Mouse (Mus musculus) midbrain, embryonic 16.5 days (tissue): ENCODE data around the gene Fnip2. TPM values are rescaled to one million over a fixed set of nuclear protein-coding genes. Genes with fewer than 3 reads are reported as not detected.

Source experiments
- ATAC-seq: fragments of 200-750 bp; cut with Nextera tagmentation; 2 replicates; pipeline ENCODE4 v1.8.0; 2017; ENCODE audit warnings: moderate TSS enrichment
- H3K27ac ChIP-seq: fragments of 300-500 bp; sonication (generic); 2 replicates; pipeline ENCODE4 v1.5.1; 2014; ENCODE audit warnings: mild to moderate bottlenecking, low read length, mixed read lengths
- H3K27me3 ChIP-seq: fragments of 300-500 bp; sonication (generic); 2 replicates; pipeline ENCODE4 v1.6.1; 2014; ENCODE audit warnings: low read depth, low read length, mixed read lengths; ENCODE audit not compliant: control insufficient read depth, insufficient read depth
- H3K36me3 ChIP-seq: fragments of 300-500 bp; sonication (generic); 2 replicates; pipeline ENCODE4 v1.6.1; 2014; ENCODE audit warnings: mild to moderate bottlenecking, low read length, moderate library complexity, mixed read lengths; ENCODE audit not compliant: control insufficient read depth, insufficient read depth
- H3K4me1 ChIP-seq: fragments of 300-500 bp; sonication (generic); 2 replicates; pipeline ENCODE4 v1.6.1; 2014; ENCODE audit warnings: mild to moderate bottlenecking, low read length, mixed read lengths; ENCODE audit not compliant: control insufficient read depth, insufficient read depth
- H3K4me2 ChIP-seq: fragments of 300-500 bp; sonication (generic); 2 replicates; pipeline ENCODE4 v1.6.1; 2014; ENCODE audit warnings: mild to moderate bottlenecking, low read length, mixed read lengths
- H3K4me3 ChIP-seq: fragments of 300-500 bp; sonication (generic); 2 replicates; pipeline ENCODE4 v1.5.1; 2014; ENCODE audit warnings: low read depth, mild to moderate bottlenecking, low read length, moderate library complexity, mixed read lengths
- H3K9ac ChIP-seq: fragments of 300-500 bp; sonication (generic); 2 replicates; pipeline ENCODE4 v1.6.1; 2014; ENCODE audit warnings: low read depth, low read length, mixed read lengths
- H3K9me3 ChIP-seq: fragments of 300-500 bp; sonication (generic); replicated peaks from 2 replicates; pipeline ENCODE4 v1.6.1; 2014; ENCODE audit warnings: mild to moderate bottlenecking, low read length, mixed read lengths; ENCODE audit not compliant: control insufficient read depth, poor library complexity, severe bottlenecking
- WGBS: fragments of 180-500 bp; shearing (Covaris S2); extraction: QIAGEN DNeasy Blood & Tissue Kit; methylation state at CpG from one replicate; pipeline ENCODE4 v1.1.7; 2014; 5-methylcytosine and 5-hydroxymethylcytosine counted together
- polyA plus RNA-seq: library from polyadenylated mRNA; unstranded; fragments of >200 nt; fragmentation: Nextera tagmentation; extraction: Ambion mirVana; gene quantifications from 2 replicates; pipeline ENCODE4 v1.2.1, GENCODE M21; 2015

The Fnip2 gene
- polyA plus RNA-seq, 1 experiment from 2014 or later: 6.9 TPM

DNA sequence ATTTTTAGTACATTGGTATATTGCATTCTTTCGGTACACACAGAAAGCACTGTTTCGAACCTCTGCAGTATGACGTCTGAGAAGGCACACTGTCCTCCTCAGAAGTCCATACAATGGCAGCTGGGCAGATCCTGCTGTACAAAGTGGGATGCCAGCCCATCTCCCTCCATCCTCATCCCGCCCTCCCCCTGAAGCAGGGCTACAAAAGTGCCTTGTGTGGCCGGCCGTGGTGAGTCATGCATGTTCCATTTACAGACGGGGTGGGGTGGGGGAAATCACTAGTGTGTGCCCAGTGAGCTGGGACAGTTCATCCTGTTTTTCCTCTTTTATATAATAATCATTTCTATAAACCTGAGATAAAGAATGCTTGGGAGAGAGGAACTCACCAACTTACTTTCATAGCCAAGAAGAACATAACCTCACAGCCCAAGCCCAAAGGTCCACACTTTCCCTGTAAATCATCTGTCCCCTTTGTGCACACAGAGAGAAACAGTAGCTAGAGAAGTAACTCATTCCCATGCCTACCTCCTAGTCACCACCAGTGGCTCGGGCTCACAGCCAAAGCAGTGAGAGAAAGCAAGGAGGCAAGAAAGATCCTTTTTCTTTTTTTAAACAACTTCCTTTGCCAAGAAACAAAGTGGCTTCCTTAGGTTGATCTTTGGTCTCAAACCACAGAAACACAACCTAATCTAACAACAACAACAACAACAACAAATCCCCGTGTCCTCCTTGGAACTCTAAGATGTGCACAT lies 8.4 kb downstream of the Fnip2 start:
- Histone ChIP-seq H3K4me1 (peaks cover 2% of the 10 kb centered on the region; the same call in 1 of the 2 replicates), H3K4me2 (no peak overlapping the region), H3K27ac (no peak overlapping the region), H3K27me3 (no peaks in the 10 kb centered on the region), H3K4me3 (no peak overlapping the region), H3K36me3 (no peaks in the 10 kb centered on the region), H3K9me3 (no peaks in the 10 kb centered on the region), H3K9ac (no peak overlapping the region)
- WGBS: 76% methylated on average over 9 of the region's 9 CpGs
- ATAC-seq: peak; percentile 50; the same call in 1 of the 2 replicates

- no peak for ATAC-seq
- no peaks in the 10 kb centered on the region; the same call in 1 of the 2 replicates for H3K36me3 ChIP-seq
- WGBS: 90% methylated on average over 6 of the region's 6 CpGs
Observed at GRCm38 (mm10) chr3:79555061-79555460, 12.5 kb downstream of the Fnip2 start.

DNA sequence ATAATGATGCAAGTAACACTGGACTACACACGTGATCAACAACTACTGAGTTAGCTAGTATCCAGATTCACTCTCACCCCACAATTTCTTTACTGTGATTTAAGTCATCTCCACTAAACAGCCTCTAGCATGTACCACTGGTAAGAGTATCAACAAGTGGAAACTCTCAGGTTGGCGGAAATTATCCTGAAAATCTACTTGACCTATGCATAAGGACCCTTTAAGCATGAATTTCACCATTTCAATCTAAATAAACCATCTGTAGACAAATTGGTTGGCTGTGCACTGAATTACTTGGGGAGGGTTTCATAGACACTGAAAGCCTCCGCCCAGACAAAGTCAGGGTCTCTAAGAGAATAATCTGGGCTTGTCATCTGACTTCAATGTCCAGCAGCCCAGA lies 13.8 kb downstream of the Fnip2 start:
- WGBS: 93% methylated on average over 3 of the region's 3 CpGs
- Histone ChIP-seq H3K9ac (no peak overlapping the region), H3K36me3 (no peaks in the 10 kb centered on the region; the same call in 1 of the 2 replicates), H3K27ac (no peak overlapping the region), H3K9me3 (no peaks in the 10 kb centered on the region), H3K4me2 (no peak overlapping the region), H3K27me3 (no peaks in the 10 kb centered on the region), H3K4me1 (no peaks in the 10 kb centered on the region), H3K4me3 (no peak overlapping the region)
- no peak for ATAC-seq

More at GRCm38 (mm10) chr3:79555061-79555460, 12.5 kb downstream of the Fnip2 start:
- H3K4me3 ChIP-seq: no peak overlapping the region
- H3K27me3 ChIP-seq: no peaks in the 10 kb centered on the region
- no peak overlapping the region for H3K9ac ChIP-seq
- H3K4me2 ChIP-seq: no peak overlapping the region
- H3K4me1 ChIP-seq: no peaks in the 10 kb centered on the region
- no peak overlapping the region for H3K27ac ChIP-seq
- H3K9me3 ChIP-seq: no peaks in the 10 kb centered on the region

DNA sequence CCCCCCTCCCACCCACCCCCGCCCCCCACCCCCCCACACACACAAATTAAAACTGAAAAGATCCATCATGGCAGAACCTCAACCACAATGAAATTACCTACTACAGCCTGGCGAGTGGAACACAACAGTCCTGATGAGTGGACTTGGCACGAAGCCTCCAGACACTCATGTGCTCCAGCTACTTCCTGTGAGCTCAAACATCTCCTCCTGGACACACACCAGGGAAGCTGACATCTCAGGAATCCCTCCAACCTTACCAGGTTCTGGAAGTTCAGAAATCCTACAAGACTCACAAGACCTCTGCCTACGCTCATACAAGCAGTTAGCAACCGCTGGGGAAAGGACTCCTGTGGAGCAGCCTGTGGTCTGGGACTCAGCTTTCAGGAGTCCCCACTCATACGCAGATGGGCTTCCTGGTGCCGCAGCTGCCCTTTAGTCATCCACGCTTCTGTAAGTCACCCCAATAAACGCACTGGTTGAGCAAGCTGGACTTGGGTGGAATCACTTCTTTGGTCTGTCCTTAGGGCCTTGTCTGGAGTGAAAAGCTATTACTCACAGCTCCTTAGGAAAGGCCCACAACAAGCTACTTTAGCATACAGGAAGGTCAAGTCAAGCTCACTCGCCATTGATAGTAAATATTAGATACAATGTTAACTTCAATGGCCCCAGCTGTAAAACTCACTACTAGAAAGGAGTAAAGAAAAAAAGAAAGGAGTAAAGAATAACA lies 15.6 kb downstream of the Fnip2 start:
- Histone ChIP-seq H3K4me2 (no peak overlapping the region), H3K27ac (no peak overlapping the region), H3K9me3 (no peaks in the 10 kb centered on the region), H3K27me3 (no peaks in the 10 kb centered on the region), H3K4me1 (no peaks in the 10 kb centered on the region), H3K36me3 (no peaks in the 10 kb centered on the region; the same call in 1 of the 2 replicates), H3K9ac (no peak overlapping the region), H3K4me3 (no peak overlapping the region)
- ATAC-seq: no peak
- 85% methylated on average over 10 of the region's 10 CpGs for WGBS

DNA sequence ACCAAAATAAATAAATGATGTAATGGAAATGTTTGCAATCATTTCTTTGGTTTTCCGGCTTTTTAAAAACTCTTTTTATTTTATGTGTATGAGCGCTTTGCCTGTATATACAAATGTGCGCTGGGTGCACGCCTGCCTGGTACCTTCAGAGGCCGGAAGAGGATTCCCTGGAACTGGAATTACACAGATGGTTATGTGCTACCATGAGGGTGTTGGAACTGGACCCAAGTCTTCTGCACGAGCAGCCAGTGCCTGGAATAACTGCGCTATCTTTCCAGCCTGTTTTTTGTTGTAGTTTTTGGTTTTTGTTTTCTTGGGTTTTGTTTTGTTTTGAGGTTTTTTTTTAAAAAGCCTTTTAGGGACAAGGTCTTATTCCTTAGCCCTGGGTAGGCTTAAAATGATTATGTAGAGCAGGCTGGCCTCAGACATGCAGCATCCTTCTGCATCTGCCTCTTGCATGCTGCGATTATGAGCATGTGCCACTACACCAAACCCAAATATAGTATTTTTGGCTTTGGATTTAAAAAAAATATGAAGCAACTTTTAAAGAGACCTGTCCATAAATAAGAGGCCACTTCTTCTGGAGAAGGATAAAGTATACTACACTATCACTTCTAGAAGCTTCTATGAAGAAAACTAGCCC lies 17.7 kb downstream of the Fnip2 start:
- Histone ChIP-seq H3K4me1 (no peaks in the 10 kb centered on the region), H3K27ac (no peak overlapping the region), H3K4me2 (no peak overlapping the region), H3K9me3 (no peaks in the 10 kb centered on the region), H3K9ac (no peak overlapping the region), H3K36me3 (no peaks in the 10 kb centered on the region; the same call in 1 of the 2 replicates), H3K27me3 (no peaks in the 10 kb centered on the region), H3K4me3 (no peak overlapping the region)
- no peak for ATAC-seq
- 93% methylated on average over 8 of the region's 8 CpGs for WGBS

DNA sequence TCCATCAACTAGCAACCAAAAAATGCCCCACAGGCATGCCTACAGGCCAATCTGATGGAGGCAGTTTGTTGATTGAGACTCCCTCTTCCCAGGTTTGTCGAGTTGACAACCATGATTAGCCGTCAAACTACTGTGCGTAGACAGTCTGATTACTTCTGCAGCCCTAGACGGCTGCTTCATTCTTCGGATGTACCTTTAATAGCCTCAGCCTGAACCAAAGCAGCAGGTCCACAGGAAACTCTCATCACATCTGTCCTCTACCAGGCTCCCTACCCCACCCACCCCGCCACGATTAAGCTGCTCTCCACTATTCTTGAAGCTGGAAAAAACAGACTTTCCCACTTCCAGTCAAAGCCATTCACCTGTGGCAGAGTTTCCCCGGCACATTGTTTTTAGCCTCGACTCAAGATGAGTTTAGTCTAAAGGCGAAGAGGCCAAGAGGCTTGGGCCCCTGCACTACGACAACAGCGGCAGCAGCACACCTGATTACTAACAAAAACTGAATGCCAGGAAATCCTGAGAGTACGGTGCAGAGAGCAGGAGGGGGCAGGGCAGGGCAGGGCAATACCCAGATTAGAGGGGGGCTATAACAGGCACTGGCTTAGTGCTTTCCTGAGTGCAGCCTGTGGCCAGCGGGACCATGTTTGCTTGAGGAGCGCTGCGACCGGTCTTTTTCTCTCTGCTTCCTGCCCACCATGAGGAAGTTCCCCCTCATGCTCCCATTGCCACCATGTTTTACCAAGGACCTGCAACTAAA lies 18.7 kb downstream of the Fnip2 start:
- H3K4me1 ChIP-seq: no peaks in the 10 kb centered on the region
- H3K9me3 ChIP-seq: no peaks in the 10 kb centered on the region
- H3K4me3 ChIP-seq: no peak overlapping the region
- H3K27me3 ChIP-seq: no peaks in the 10 kb centered on the region
- no peak overlapping the region for H3K27ac ChIP-seq
- 84% methylated on average over 17 of the region's 17 CpGs for WGBS
- H3K9ac ChIP-seq: no peak overlapping the region
- no peak overlapping the region for H3K4me2 ChIP-seq
- H3K36me3 ChIP-seq: no peaks in the 10 kb centered on the region; the same call in 1 of the 2 replicates
- no peak for ATAC-seq

- WGBS: 39% methylated on average over 6 of the region's 6 CpGs
- no peak overlapping the region for H3K9ac ChIP-seq
- no peak for ATAC-seq
Observed at GRCm38 (mm10) chr3:79542585-79542984, 25.0 kb downstream of the Fnip2 start.

GRCm38 (mm10) chr3:79539656-79540055 lies 27.9 kb downstream of the Fnip2 start:
- Histone ChIP-seq H3K27ac (no peak overlapping the region), H3K9ac (no peak overlapping the region), H3K4me3 (no peak overlapping the region), H3K4me2 (no peak overlapping the region), H3K27me3 (no peaks in the 10 kb centered on the region), H3K9me3 (no peaks in the 10 kb centered on the region), H3K4me1 (no peaks in the 10 kb centered on the region), H3K36me3 (no peaks in the 10 kb centered on the region)
- no peak for ATAC-seq

More at GRCm38 (mm10) chr3:79542585-79542984, 25.0 kb downstream of the Fnip2 start:
- Histone ChIP-seq H3K36me3 (no peaks in the 10 kb centered on the region), H3K27ac (no peak overlapping the region), H3K4me3 (no peak overlapping the region), H3K4me2 (no peak overlapping the region), H3K4me1 (no peaks in the 10 kb centered on the region), H3K27me3 (no peaks in the 10 kb centered on the region), H3K9me3 (no peaks in the 10 kb centered on the region)
